Mouse (Mus musculus): ENCODE results near the gene Dbh.

DNA sequence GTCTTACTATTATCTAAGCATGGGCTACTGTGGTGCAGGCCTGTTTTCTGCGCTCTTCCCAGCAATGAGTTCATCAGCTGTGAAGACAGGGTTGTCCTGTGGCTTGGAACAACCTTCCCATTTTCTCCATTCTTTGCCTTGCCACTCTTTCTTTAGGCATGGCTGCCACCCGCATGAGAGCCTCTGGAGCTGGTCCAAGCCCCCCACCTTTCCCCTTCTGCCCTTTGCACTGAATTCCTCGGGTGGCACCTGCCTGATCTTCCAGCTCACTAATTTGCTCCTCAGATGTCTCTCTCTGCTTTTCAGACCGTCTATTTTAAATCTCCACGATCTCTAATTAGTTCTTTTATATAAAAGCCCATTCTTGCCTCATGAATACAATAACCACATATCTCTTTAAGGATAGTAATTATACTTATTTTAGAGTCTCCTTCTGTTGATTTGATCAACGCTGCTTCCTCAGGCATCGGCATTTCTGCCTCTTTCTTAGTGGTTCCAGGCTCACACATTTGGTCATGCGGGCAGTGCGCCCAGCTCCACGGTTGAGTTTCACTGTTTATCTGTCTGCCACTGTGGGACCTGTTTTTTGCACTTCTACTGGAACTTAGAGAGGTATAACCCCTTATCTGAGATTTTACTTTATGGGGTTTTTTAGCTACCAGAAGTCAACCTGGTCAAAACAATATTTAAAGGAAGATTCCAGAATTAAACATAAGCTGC is 10.4 kb upstream of the Dbh start:
- TF ChIP-seq CTCF (IDR thresholded peaks at IDR 0.05; ENCODE audit: borderline replicate concordance, insufficient read depth, low read depth, low read length), result no peak
- no peak for TF ChIP-seq POLR2A (IDR thresholded peaks at IDR 0.05; ENCODE audit: borderline replicate concordance, insufficient read depth, low read length)
